Mouse (Mus musculus) ES-Bruce4 (cell line): ENCODE measurements around the gene Scube1. TPM values are rescaled to one million over a fixed set of nuclear protein-coding genes. Genes with fewer than 3 reads are reported as not detected.
A peak's percentile ranks its signal among the peaks of the same experiment; 100 is the strongest.

Source experiments
- H3K27ac ChIP-seq: 2 replicates; pipeline ENCODE4 v1.5.1; 2012; ENCODE audit warnings: low read length, inconsistent platforms; ENCODE audit not compliant: insufficient read depth
- H3K27me3 ChIP-seq: 2 replicates; pipeline ENCODE4 v1.6.1; 2012; ENCODE audit warnings: mild to moderate bottlenecking, low read length, inconsistent platforms; ENCODE audit not compliant: control insufficient read depth, poor library complexity, insufficient read depth, severe bottlenecking
- H3K36me3 ChIP-seq: 2 replicates; pipeline ENCODE4 v1.6.1; 2012; ENCODE audit warnings: inconsistent platforms, mild to moderate bottlenecking, low read length, moderate library complexity; ENCODE audit not compliant: control insufficient read depth, poor library complexity, insufficient read depth, severe bottlenecking
- H3K4me1 ChIP-seq: one replicate; pipeline ENCODE4 v1.8.1; 2011; ENCODE audit warnings: low read length; ENCODE audit not compliant: control insufficient read depth, insufficient read depth
- H3K4me3 ChIP-seq: 2 replicates; pipeline ENCODE4 v1.5.1; 2011; ENCODE audit warnings: low read depth, mild to moderate bottlenecking, low read length
- H3K9ac ChIP-seq: 2 replicates; pipeline ENCODE4 v1.6.1; 2012; ENCODE audit warnings: low read depth, mild to moderate bottlenecking, inconsistent platforms; ENCODE audit not compliant: poor library complexity, severe bottlenecking
- H3K9me3 ChIP-seq: replicated peaks from 2 replicates; pipeline ENCODE4 v1.6.1; 2012; ENCODE audit warnings: mild to moderate bottlenecking, low read length, inconsistent platforms; ENCODE audit not compliant: control insufficient read depth, poor library complexity, insufficient read depth, severe bottlenecking
- CTCF ChIP-seq: IDR thresholded peaks from one replicate; pipeline ENCODE4 v1.8.1; 2011; ENCODE audit warnings: low read depth, low read length
- EP300 ChIP-seq: IDR thresholded peaks from 2 replicates; pipeline ENCODE4 v1.6.1; 2011; ENCODE audit warnings: low read depth, low read length; ENCODE audit not compliant: insufficient read depth
- POLR2A ChIP-seq: IDR thresholded peaks from one replicate; pipeline ENCODE4 v1.8.1; 2011; ENCODE audit warnings: low read length; ENCODE audit not compliant: insufficient read depth
- polyA plus RNA-seq: library from polyadenylated mRNA; stranded (reverse); fragments of >200 nt; gene quantifications from 2 replicates; pipeline ENCODE4 v1.2.4, GENCODE M21; 2011; ENCODE audit warnings: low read depth; ENCODE audit not compliant: missing spikeins, insufficient read depth, insufficient read length

Gene Scube1
- polyA plus RNA-seq, 1 experiment: 0.51 TPM

DNA sequence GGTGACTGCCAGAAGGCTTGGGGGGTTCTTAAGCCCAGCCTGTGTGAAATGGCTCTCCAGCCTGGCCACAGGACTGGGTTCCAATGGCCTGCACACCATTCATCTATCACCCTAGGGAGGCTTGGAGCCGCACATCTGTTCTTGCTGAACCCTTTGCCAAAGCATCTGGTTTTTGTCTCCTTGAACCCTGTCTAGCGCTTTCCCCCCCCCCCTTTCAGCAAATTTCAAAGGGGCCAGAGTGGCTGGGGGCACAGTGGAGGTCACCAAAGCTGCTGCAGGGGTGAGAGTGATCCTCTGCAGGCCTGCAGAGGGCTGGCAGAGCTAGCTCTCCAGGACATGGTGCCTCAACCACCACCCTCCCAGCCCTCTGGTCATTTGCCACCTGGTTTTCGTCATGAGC, 85.7 kb downstream of the Scube1 start:
- no peak for TF ChIP-seq CTCF
- no peak for TF ChIP-seq POLR2A
- no peak for TF ChIP-seq EP300
- Histone ChIP-seq H3K36me3 (no peaks in the 10 kb centered on the region), H3K9ac (no peak overlapping the region), H3K27ac (no peak overlapping the region), H3K27me3 (no peaks in the 10 kb centered on the region), H3K9me3 (no peaks in the 10 kb centered on the region), H3K4me3 (no peak overlapping the region), H3K4me1 (peaks cover 2% of the 10 kb centered on the region)

GRCm38 (mm10) chr15:83638196-83638899, 86.5 kb downstream of the Scube1 start:
- Histone ChIP-seq H3K4me3 (peak overlapping the region; percentile 27), H3K9me3 (no peaks in the 10 kb centered on the region), H3K36me3 (no peaks in the 10 kb centered on the region), H3K27me3 (no peaks in the 10 kb centered on the region), H3K27ac (no peak overlapping the region), H3K4me1 (peaks cover 2% of the 10 kb centered on the region), H3K9ac (no peak overlapping the region)
- TF ChIP-seq CTCF (no peak), POLR2A (no peak), EP300 (no peak)

GRCm38 (mm10) chr15:83636759-83637158, 88.1 kb downstream of the Scube1 start:
- no peaks in the 10 kb centered on the region for H3K9me3 ChIP-seq
- TF ChIP-seq POLR2A (no peak), CTCF (no peak), EP300 (no peak)
- no peak overlapping the region for H3K27ac ChIP-seq
- H3K4me3 ChIP-seq: no peak overlapping the region
- H3K27me3 ChIP-seq: no peaks in the 10 kb centered on the region
- H3K36me3 ChIP-seq: no peaks in the 10 kb centered on the region
- H3K9ac ChIP-seq: no peak overlapping the region
- H3K4me1 ChIP-seq: peaks cover 2% of the 10 kb centered on the region

GRCm38 (mm10) chr15:83635251-83635650, 89.6 kb downstream of the Scube1 start:
- TF ChIP-seq CTCF: no peak
- TF ChIP-seq EP300: no peak
- TF ChIP-seq POLR2A: no peak
- Histone ChIP-seq H3K36me3 (no peaks in the 10 kb centered on the region), H3K4me1 (peaks cover 6% of the 10 kb centered on the region), H3K4me3 (no peak overlapping the region), H3K9me3 (no peaks in the 10 kb centered on the region), H3K27me3 (no peaks in the 10 kb centered on the region), H3K9ac (no peak overlapping the region), H3K27ac (no peak overlapping the region)

DNA sequence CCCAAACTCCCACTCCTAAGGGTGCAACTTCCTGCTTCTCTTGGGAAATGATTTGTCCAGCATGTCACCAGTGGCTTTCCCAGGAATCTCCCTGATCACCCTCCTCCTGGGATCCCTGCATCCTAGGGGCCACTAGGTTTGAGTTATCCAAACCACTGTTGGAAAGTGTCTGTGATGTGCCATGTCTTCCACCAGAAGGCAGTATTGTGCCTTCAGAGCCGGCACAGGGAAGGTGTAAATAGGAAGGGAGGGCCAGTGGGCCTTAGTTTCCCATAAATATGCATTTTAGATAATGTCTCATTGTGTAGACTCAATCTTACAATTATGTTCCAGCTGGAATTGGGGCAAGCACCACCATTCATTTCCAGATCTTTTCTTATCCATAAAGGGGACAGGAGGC, 90.7 kb downstream of the Scube1 start:
- Histone ChIP-seq H3K27me3 (no peaks in the 10 kb centered on the region), H3K36me3 (no peaks in the 10 kb centered on the region), H3K9me3 (no peaks in the 10 kb centered on the region), H3K27ac (no peak overlapping the region), H3K4me1 (peaks cover 6% of the 10 kb centered on the region), H3K9ac (no peak overlapping the region), H3K4me3 (no peak overlapping the region)
- no peak for TF ChIP-seq EP300
- peak; percentile 59 for TF ChIP-seq CTCF
- no peak for TF ChIP-seq POLR2A

DNA sequence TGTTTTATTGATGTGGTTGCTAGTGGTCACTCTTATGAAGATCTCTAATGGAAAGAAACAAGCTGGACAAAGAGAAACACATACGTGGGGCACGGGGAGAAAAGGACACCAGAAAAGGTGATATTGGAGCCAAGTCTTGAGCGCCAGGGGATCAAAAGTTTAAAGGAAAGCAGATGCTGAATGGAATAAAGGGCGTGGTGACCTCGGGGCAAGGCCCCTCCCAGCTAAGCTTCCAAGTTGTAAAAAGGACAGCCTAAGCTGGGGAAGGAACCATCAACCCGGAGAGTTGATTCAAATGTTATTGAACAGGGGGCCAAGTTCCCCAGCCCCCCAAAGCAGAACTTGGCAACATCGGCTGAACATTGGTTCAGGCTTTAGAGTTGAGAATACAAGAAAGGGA, 93.8 kb downstream of the Scube1 start:
- Histone ChIP-seq H3K36me3 (no peaks in the 10 kb centered on the region), H3K9ac (no peak overlapping the region), H3K4me3 (no peak overlapping the region), H3K27ac (no peak overlapping the region), H3K4me1 (peaks cover 5% of the 10 kb centered on the region), H3K27me3 (no peaks in the 10 kb centered on the region), H3K9me3 (no peaks in the 10 kb centered on the region)
- no peak for TF ChIP-seq CTCF
- no peak for TF ChIP-seq POLR2A
- TF ChIP-seq EP300: 0 out of 2 replicates have a peak, but pooled peaks have one; percentile 25
